Mouse (Mus musculus) lung, adult 2 months (tissue): ENCODE results near the gene Isca2.

ENCODE experiments used
- CTCF ChIP-seq: fragments of 200-500 bp; IDR thresholded peaks from 2 replicates; pipeline ENCODE4 v1.5.1; 2011; ENCODE audit warnings: mild to moderate bottlenecking, low read length, control low read depth; ENCODE audit not compliant: insufficient read depth
- POLR2A ChIP-seq: fragments of 200-500 bp; IDR thresholded peaks from 2 replicates; pipeline ENCODE4 v1.6.1; 2011; ENCODE audit warnings: low read depth, mild to moderate bottlenecking, control low read depth, low read length, borderline replicate concordance; ENCODE audit errors: extremely low read depth

DNA sequence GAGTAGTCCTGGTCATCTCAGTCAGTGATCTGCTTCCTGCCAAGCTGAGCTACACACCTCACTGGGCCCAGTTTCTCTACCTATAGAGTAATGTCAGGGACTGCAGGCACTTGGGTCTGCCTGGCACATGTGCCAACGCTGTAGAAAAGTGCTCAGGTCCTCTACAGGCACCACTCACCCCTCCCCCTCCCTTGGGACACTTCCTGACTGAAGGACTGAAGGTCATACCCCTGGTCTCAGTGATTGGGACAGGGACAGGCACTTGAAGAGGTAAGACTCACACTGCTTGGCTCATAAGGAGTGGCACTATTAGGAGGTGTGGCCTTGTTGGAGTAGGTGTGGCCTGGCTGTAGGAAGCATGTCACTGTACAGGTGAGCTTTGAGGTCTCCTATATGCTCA lies 37.8 kb downstream of the Isca2 start:
- TF ChIP-seq CTCF (no peak), POLR2A (no peak)
